Mouse (Mus musculus): ENCODE measurements around the gene Gna15. TPM values are rescaled to one million over a fixed set of nuclear protein-coding genes. Genes with fewer than 3 reads are reported as not detected.

Gna15 gene
- polyA plus RNA-seq, 1 experiment from 2014 or later = 1.7 TPM

- no peaks in the 10 kb centered on the region for H3K27me3 ChIP-seq (ENCODE audit: insufficient read depth, low read length)
- WGBS = 77% methylated on average over 14 of the region's 14 CpGs
- DNase-seq (no peak), ATAC-seq (ENCODE audit: insufficient read depth) (no peak)
- H3K4me1 ChIP-seq (ENCODE audit: insufficient read depth) = peaks cover 4% of the 10 kb centered on the region; the same call in 1 of the 2 replicates
- no peaks in the 10 kb centered on the region for H3K9me3 ChIP-seq (ENCODE audit: low read depth, low read length)
- H3K27ac ChIP-seq (ENCODE audit: low read depth) = no peak overlapping the region
- no peak overlapping the region for H3K4me3 ChIP-seq (ENCODE audit: low read depth, low read length)
- TF ChIP-seq CTCF (IDR thresholded peaks at IDR 0.05; ENCODE audit: low read depth) = no peak
- H3K9ac ChIP-seq = no peak overlapping the region
- H3K36me3 ChIP-seq (ENCODE audit: insufficient read depth) = peaks cover 69% of the 10 kb centered on the region
- H3K4me2 ChIP-seq = no peak overlapping the region
These were observed 34.1 kb downstream of the Gna15 start for GRCm38 (mm10) chr10:81489941-81490340.

GRCm38 (mm10) chr10:81488081-81488480 lies 35.9 kb downstream of the Gna15 start:
- DNase-seq = no peak
- Histone ChIP-seq H3K4me2 (no peak overlapping the region), H3K4me3 (ENCODE audit: low read depth, low read length) (no peak overlapping the region), H3K4me1 (ENCODE audit: insufficient read depth) (no peaks in the 10 kb centered on the region), H3K27me3 (ENCODE audit: insufficient read depth, low read length) (no peaks in the 10 kb centered on the region), H3K36me3 (ENCODE audit: insufficient read depth) (peaks cover 64% of the 10 kb centered on the region), H3K9me3 (ENCODE audit: low read depth, low read length) (no peaks in the 10 kb centered on the region), H3K27ac (ENCODE audit: low read depth) (no peak overlapping the region), H3K9ac (no peak overlapping the region)
- TF ChIP-seq CTCF (IDR thresholded peaks at IDR 0.05; ENCODE audit: low read depth) = no peak
- ATAC-seq (ENCODE audit: insufficient read depth) = no peak
- WGBS = 76% methylated on average over 11 of the region's 11 CpGs

- Histone ChIP-seq H3K36me3 (ENCODE audit: insufficient read depth) (peaks cover 48% of the 10 kb centered on the region), H3K4me3 (ENCODE audit: low read depth, low read length) (no peak overlapping the region), H3K4me2 (no peak overlapping the region), H3K27ac (ENCODE audit: low read depth) (no peak overlapping the region), H3K27me3 (ENCODE audit: insufficient read depth, low read length) (peaks cover 10% of the 10 kb centered on the region), H3K9ac (no peak overlapping the region), H3K9me3 (ENCODE audit: low read depth, low read length) (no peaks in the 10 kb centered on the region), H3K4me1 (ENCODE audit: insufficient read depth) (no peaks in the 10 kb centered on the region)
- 86% methylated on average over 10 of the region's 10 CpGs for WGBS
- no peak for DNase-seq
- ATAC-seq (ENCODE audit: insufficient read depth) = no peak
- TF ChIP-seq CTCF (IDR thresholded peaks at IDR 0.05; ENCODE audit: low read depth) = no peak
These were observed 37.5 kb downstream of the Gna15 start for GRCm38 (mm10) chr10:81486496-81486895.

DNA sequence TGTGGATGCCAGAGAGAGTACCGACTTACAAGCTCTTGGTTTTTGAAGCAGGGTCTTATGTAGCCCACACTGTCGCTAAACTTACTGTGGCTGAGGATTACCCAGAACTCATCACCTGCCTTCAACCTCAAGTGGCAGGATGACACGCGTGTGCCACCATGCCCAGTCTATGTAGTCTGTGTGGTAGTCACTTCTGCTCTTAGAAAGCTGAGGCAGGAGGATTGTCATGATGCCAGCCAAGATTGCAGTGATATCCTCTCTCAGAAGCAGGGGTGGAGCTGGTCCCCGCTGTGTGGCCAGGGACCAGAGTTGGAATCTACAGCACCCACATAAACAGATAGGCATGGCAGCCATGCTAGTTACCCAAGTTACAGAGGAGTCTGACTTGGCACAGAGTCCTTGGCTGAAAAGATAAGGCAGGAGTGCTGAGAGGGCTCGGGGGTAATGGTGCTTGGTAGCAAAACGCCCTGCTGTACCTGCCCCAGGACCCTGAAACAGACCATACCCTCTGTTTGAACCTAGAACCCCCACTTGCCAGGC lies 38.5 kb downstream of the Gna15 start:
- no peak overlapping the region for H3K4me3 ChIP-seq (ENCODE audit: low read depth, low read length)
- H3K36me3 ChIP-seq (ENCODE audit: insufficient read depth) = peaks cover 39% of the 10 kb centered on the region
- ATAC-seq (ENCODE audit: insufficient read depth) (no peak), DNase-seq (no peak)
- no peak overlapping the region for H3K9ac ChIP-seq
- H3K27me3 ChIP-seq (ENCODE audit: insufficient read depth, low read length) = peaks cover 19% of the 10 kb centered on the region
- WGBS = 66% methylated on average over 7 of the region's 7 CpGs
- H3K4me2 ChIP-seq = no peak overlapping the region
- H3K4me1 ChIP-seq (ENCODE audit: insufficient read depth) = no peaks in the 10 kb centered on the region
- H3K27ac ChIP-seq (ENCODE audit: low read depth) = no peak overlapping the region
- no peak for TF ChIP-seq CTCF (IDR thresholded peaks at IDR 0.05; ENCODE audit: low read depth)
- H3K9me3 ChIP-seq (ENCODE audit: low read depth, low read length) = no peaks in the 10 kb centered on the region

DNA sequence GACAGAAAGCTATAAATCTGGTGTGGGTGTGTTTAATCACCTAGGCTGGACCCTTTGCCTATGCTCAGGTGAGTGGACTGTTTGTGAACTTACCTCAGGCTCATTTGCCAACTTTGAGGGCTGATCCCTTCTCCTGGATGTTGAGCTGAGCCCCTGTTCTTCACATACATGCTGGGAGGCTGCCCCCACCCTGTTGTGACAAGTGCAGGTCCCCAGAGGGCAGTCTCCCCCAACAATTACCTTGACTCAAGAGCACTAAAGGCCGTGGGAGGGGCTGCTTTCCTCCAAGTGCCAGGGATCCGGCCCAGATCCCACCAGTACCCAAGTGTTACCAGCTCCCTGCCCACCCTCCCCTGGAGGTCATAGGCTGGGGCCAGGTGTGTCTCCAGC lies 39.0 kb downstream of the Gna15 start:
- Histone ChIP-seq H3K27ac (ENCODE audit: low read depth) (no peak overlapping the region), H3K4me2 (no peak overlapping the region), H3K4me3 (ENCODE audit: low read depth, low read length) (no peak overlapping the region), H3K9ac (no peak overlapping the region), H3K9me3 (ENCODE audit: low read depth, low read length) (no peaks in the 10 kb centered on the region), H3K4me1 (ENCODE audit: insufficient read depth) (no peaks in the 10 kb centered on the region), H3K27me3 (ENCODE audit: insufficient read depth, low read length) (peaks cover 21% of the 10 kb centered on the region), H3K36me3 (ENCODE audit: insufficient read depth) (peaks cover 35% of the 10 kb centered on the region)
- DNase-seq = no peak
- 29% methylated on average over 2 of the region's 2 CpGs for WGBS
- ATAC-seq (ENCODE audit: insufficient read depth) = no peak
- peak; percentile 18; the same call in 1 of the 2 replicates for TF ChIP-seq CTCF (IDR thresholded peaks at IDR 0.05; ENCODE audit: low read depth)

- no peak for TF ChIP-seq CTCF (IDR thresholded peaks at IDR 0.05; ENCODE audit: low read depth)
- H3K27me3 ChIP-seq (ENCODE audit: insufficient read depth, low read length) = peaks cover 21% of the 10 kb centered on the region
- DNase-seq = no peak
- no peak overlapping the region for H3K27ac ChIP-seq (ENCODE audit: low read depth)
- 52% methylated on average over 6 of the region's 6 CpGs for WGBS
- H3K4me2 ChIP-seq = no peak overlapping the region
- no peaks in the 10 kb centered on the region for H3K4me1 ChIP-seq (ENCODE audit: insufficient read depth)
- H3K4me3 ChIP-seq (ENCODE audit: low read depth, low read length) = no peak overlapping the region
- H3K9me3 ChIP-seq (ENCODE audit: low read depth, low read length) = no peaks in the 10 kb centered on the region
- no peak for ATAC-seq (ENCODE audit: insufficient read depth)
- peaks cover 30% of the 10 kb centered on the region for H3K36me3 ChIP-seq (ENCODE audit: insufficient read depth)
- H3K9ac ChIP-seq = no peak overlapping the region
These were observed 39.5 kb downstream of the Gna15 start for GRCm38 (mm10) chr10:81484441-81485059.

GRCm38 (mm10) chr10:81483983-81484382 lies 40.0 kb downstream of the Gna15 start:
- 16% methylated on average over 9 of the region's 9 CpGs for WGBS
- TF ChIP-seq CTCF (IDR thresholded peaks at IDR 0.05; ENCODE audit: low read depth) = peak; percentile 69
- no peaks in the 10 kb centered on the region for H3K4me1 ChIP-seq (ENCODE audit: insufficient read depth)
- H3K27ac ChIP-seq (ENCODE audit: low read depth) = no peak overlapping the region
- H3K4me3 ChIP-seq (ENCODE audit: low read depth, low read length) = no peak overlapping the region
- H3K27me3 ChIP-seq (ENCODE audit: insufficient read depth, low read length) = peaks cover 21% of the 10 kb centered on the region
- no peak overlapping the region for H3K4me2 ChIP-seq
- H3K36me3 ChIP-seq (ENCODE audit: insufficient read depth) = peaks cover 25% of the 10 kb centered on the region
- H3K9ac ChIP-seq = no peak overlapping the region
- no peaks in the 10 kb centered on the region for H3K9me3 ChIP-seq (ENCODE audit: low read depth, low read length)
- ATAC-seq (ENCODE audit: insufficient read depth) = no peak
- DNase-seq = peak; percentile 55

All from lung, embryonic 14.5 days (tissue).